Mouse (Mus musculus): Measurements from ENCODE around the gene Cmtm7. TPM values are rescaled to one million over a fixed set of nuclear protein-coding genes. Genes with fewer than 3 reads are reported as not detected.
A peak's percentile ranks its signal among the peaks of the same experiment; 100 is the strongest.

Cmtm7 gene
- polyA plus RNA-seq, 1 experiment = 237 TPM

GRCm38 (mm10) chr9:114821548-114822289 is 40.1 kb upstream of the Cmtm7 start:
- no peak for DNase-seq (ENCODE audit: low read depth in 1 of 2, low spot score in 2 of 2)
- no peaks in the 10 kb centered on the region for H3K36me3 ChIP-seq (ENCODE audit: control insufficient read depth, insufficient read depth, low read length)
- H3K27ac ChIP-seq (ENCODE audit: insufficient read depth, low read length) = no peak overlapping the region
- TF ChIP-seq POLR2A (IDR thresholded peaks at IDR 0.05; ENCODE audit: low read depth, low read length) (no peak), CTCF (IDR thresholded peaks at IDR 0.05; ENCODE audit: extremely low read depth, insufficient read depth, insufficient read length, insufficient replicate concordance) (no peak)
- H3K4me3 ChIP-seq (ENCODE audit: extremely low read depth, insufficient read depth, insufficient read length) = no peak overlapping the region
- WGBS = 86% methylated on average over 15 of the region's 15 CpGs
- H3K27me3 ChIP-seq (ENCODE audit: control insufficient read depth, insufficient read depth, low read length) = no peaks in the 10 kb centered on the region
- H3K4me1 ChIP-seq (ENCODE audit: control insufficient read depth, insufficient read depth, insufficient read length) = peaks cover 2% of the 10 kb centered on the region; the same call in 1 of the 2 replicates

- H3K4me1 ChIP-seq (ENCODE audit: control insufficient read depth, insufficient read depth, insufficient read length) = peaks cover 2% of the 10 kb centered on the region; the same call in 1 of the 2 replicates
- TF ChIP-seq CTCF (IDR thresholded peaks at IDR 0.05; ENCODE audit: extremely low read depth, insufficient read depth, insufficient read length, insufficient replicate concordance) = no peak
- TF ChIP-seq POLR2A (IDR thresholded peaks at IDR 0.05; ENCODE audit: low read depth, low read length) = no peak
- 89% methylated on average over 3 of the region's 3 CpGs for WGBS
- H3K36me3 ChIP-seq (ENCODE audit: control insufficient read depth, insufficient read depth, low read length) = no peaks in the 10 kb centered on the region
- DNase-seq (ENCODE audit: low read depth in 1 of 2, low spot score in 2 of 2) = no peak
- H3K27ac ChIP-seq (ENCODE audit: insufficient read depth, low read length) = no peak overlapping the region
- H3K27me3 ChIP-seq (ENCODE audit: control insufficient read depth, insufficient read depth, low read length) = no peaks in the 10 kb centered on the region
- H3K4me3 ChIP-seq (ENCODE audit: extremely low read depth, insufficient read depth, insufficient read length) = no peak overlapping the region
Observed at GRCm38 (mm10) chr9:114818918-114819317, 37.3 kb upstream of the Cmtm7 start.

DNA sequence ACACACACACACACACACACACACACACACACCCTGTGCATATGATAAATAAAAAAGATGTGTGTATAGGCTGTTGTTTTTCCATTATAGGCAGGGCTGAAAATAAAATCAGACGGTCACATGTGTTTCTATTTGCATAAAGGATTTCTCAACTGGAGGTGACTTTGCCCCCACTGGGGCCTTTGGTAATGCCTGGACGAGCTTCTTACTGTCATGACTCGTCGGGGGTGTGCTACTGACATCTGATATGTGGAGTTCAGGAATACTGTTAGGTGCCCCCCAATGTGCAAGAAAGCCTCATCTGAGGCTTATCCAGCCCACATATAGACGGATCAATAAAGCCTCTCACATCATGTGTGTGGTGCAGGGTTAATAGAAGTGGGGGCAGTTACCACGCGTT is 35.4 kb upstream of the Cmtm7 start:
- H3K4me3 ChIP-seq (ENCODE audit: extremely low read depth, insufficient read depth, insufficient read length) = no peak overlapping the region
- no peaks in the 10 kb centered on the region for H3K36me3 ChIP-seq (ENCODE audit: control insufficient read depth, insufficient read depth, low read length)
- no peak overlapping the region for H3K27ac ChIP-seq (ENCODE audit: insufficient read depth, low read length)
- DNase-seq (ENCODE audit: low read depth in 1 of 2, low spot score in 2 of 2) = no peak
- H3K27me3 ChIP-seq (ENCODE audit: control insufficient read depth, insufficient read depth, low read length) = no peaks in the 10 kb centered on the region
- no peak for TF ChIP-seq CTCF (IDR thresholded peaks at IDR 0.05; ENCODE audit: extremely low read depth, insufficient read depth, insufficient read length, insufficient replicate concordance)
- no peak for TF ChIP-seq POLR2A (IDR thresholded peaks at IDR 0.05; ENCODE audit: low read depth, low read length)
- WGBS = 63% methylated on average over 7 of the region's 7 CpGs
- H3K4me1 ChIP-seq (ENCODE audit: control insufficient read depth, insufficient read depth, insufficient read length) = peaks cover 7% of the 10 kb centered on the region; the same call in 1 of the 2 replicates

DNA sequence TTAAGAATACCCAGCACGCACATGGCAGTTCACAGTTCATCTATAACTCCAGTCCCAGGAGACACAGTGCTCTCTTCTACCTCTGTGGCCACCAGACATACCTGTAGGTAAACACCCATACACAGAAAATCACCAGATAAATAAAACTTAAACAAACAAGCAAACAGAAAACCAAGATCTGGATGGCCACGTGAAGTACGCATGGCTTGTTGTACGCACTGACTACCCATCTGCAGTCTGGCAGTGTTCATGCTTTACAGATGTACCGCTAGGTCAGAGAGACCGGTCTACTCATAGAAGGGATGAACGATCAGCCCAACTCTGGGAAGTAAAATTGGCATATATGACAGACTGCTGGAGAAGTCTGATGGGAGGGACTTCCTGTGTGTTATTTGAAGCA is 34.5 kb upstream of the Cmtm7 start:
- TF ChIP-seq POLR2A (IDR thresholded peaks at IDR 0.05; ENCODE audit: low read depth, low read length) (no peak), CTCF (IDR thresholded peaks at IDR 0.05; ENCODE audit: extremely low read depth, insufficient read depth, insufficient read length, insufficient replicate concordance) (no peak)
- Histone ChIP-seq H3K27me3 (ENCODE audit: control insufficient read depth, insufficient read depth, low read length) (no peaks in the 10 kb centered on the region), H3K36me3 (ENCODE audit: control insufficient read depth, insufficient read depth, low read length) (no peaks in the 10 kb centered on the region), H3K4me3 (ENCODE audit: extremely low read depth, insufficient read depth, insufficient read length) (no peak overlapping the region), H3K4me1 (ENCODE audit: control insufficient read depth, insufficient read depth, insufficient read length) (peaks cover 10% of the 10 kb centered on the region; the same call in 1 of the 2 replicates), H3K27ac (ENCODE audit: insufficient read depth, low read length) (no peak overlapping the region)
- DNase-seq (ENCODE audit: low read depth in 1 of 2, low spot score in 2 of 2) = no peak
- WGBS = 92% methylated on average over 7 of the region's 7 CpGs

DNA sequence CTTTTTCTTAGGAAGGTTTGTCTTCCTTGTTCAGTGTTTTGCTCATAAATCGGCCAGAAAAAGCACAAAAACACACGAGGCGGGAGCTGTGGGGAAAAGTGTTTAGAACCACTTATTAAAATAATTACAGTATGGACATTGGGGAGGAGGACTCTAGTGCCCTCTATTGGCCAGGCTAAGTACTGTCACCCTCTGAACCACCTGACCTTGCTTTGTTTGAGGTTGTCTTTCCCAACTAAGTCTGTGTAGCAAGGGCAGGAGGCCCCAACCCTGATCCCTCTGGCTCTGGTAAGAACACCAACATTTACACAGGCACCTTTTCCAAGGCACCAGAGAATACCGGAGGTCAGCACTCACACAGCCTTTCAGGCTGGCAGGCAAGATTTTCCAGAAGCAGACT is 33.7 kb upstream of the Cmtm7 start:
- TF ChIP-seq CTCF (IDR thresholded peaks at IDR 0.05; ENCODE audit: extremely low read depth, insufficient read depth, insufficient read length, insufficient replicate concordance) = peak; percentile 69; the same call in 1 of the 2 replicates
- TF ChIP-seq POLR2A (IDR thresholded peaks at IDR 0.05; ENCODE audit: low read depth, low read length) = no peak
- WGBS = 31% methylated on average over 4 of the region's 4 CpGs
- Histone ChIP-seq H3K36me3 (ENCODE audit: control insufficient read depth, insufficient read depth, low read length) (no peaks in the 10 kb centered on the region), H3K4me3 (ENCODE audit: extremely low read depth, insufficient read depth, insufficient read length) (no peak overlapping the region), H3K4me1 (ENCODE audit: control insufficient read depth, insufficient read depth, insufficient read length) (peaks cover 14% of the 10 kb centered on the region; the same call in 1 of the 2 replicates), H3K27ac (ENCODE audit: insufficient read depth, low read length) (no peak overlapping the region), H3K27me3 (ENCODE audit: control insufficient read depth, insufficient read depth, low read length) (no peaks in the 10 kb centered on the region)
- peak; percentile 44 to 49 for DNase-seq (ENCODE audit: low read depth in 1 of 2, low spot score in 2 of 2)

GRCm38 (mm10) chr9:114812001-114812400 is 30.3 kb upstream of the Cmtm7 start:
- no peak for TF ChIP-seq POLR2A (IDR thresholded peaks at IDR 0.05; ENCODE audit: low read depth, low read length)
- TF ChIP-seq CTCF (IDR thresholded peaks at IDR 0.05; ENCODE audit: extremely low read depth, insufficient read depth, insufficient read length, insufficient replicate concordance) = no peak
- DNase-seq (ENCODE audit: low read depth in 1 of 2, low spot score in 2 of 2) = peak; percentile 39 to 46
- H3K4me1 ChIP-seq (ENCODE audit: control insufficient read depth, insufficient read depth, insufficient read length) = peaks cover 13% of the 10 kb centered on the region; the same call in 1 of the 2 replicates
- no peak overlapping the region for H3K4me3 ChIP-seq (ENCODE audit: extremely low read depth, insufficient read depth, insufficient read length)
- WGBS = 40% methylated on average over 4 of the region's 4 CpGs
- H3K27ac ChIP-seq (ENCODE audit: insufficient read depth, low read length) = no peak overlapping the region
- H3K27me3 ChIP-seq (ENCODE audit: control insufficient read depth, insufficient read depth, low read length) = no peaks in the 10 kb centered on the region
- no peaks in the 10 kb centered on the region for H3K36me3 ChIP-seq (ENCODE audit: control insufficient read depth, insufficient read depth, low read length)

DNA sequence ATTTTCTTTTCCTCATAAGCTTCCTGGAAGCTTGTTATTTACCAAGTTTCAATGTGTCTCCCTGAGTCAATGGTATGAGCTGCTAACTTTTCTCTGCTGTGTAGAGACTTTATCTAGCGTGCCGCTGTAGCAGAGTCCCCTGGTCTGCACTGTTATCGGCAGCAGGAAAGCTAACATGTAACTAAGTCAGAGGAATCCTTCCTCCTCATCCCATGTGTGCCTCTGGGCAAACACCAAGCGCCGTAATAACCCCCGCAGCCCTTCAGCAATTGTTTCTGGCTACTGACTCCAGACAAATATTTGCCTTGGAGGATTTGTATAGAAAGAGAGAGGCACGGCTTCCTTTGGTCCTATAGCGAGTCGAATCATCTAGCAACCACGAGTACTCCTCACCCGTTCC is 29.2 kb upstream of the Cmtm7 start:
- 61% methylated on average over 11 of the region's 11 CpGs for WGBS

More for the DNA sequence above, 29.2 kb upstream of the Cmtm7 start:
- DNase-seq (ENCODE audit: low read depth in 1 of 2, low spot score in 2 of 2) = no peak
- peaks cover 13% of the 10 kb centered on the region; the same call in 1 of the 2 replicates for H3K4me1 ChIP-seq (ENCODE audit: control insufficient read depth, insufficient read depth, insufficient read length)
- H3K36me3 ChIP-seq (ENCODE audit: control insufficient read depth, insufficient read depth, low read length) = no peaks in the 10 kb centered on the region
- TF ChIP-seq POLR2A (IDR thresholded peaks at IDR 0.05; ENCODE audit: low read depth, low read length) (no peak), CTCF (IDR thresholded peaks at IDR 0.05; ENCODE audit: extremely low read depth, insufficient read depth, insufficient read length, insufficient replicate concordance) (no peak)
- no peaks in the 10 kb centered on the region for H3K27me3 ChIP-seq (ENCODE audit: control insufficient read depth, insufficient read depth, low read length)
- H3K27ac ChIP-seq (ENCODE audit: insufficient read depth, low read length) = no peak overlapping the region
- no peak overlapping the region for H3K4me3 ChIP-seq (ENCODE audit: extremely low read depth, insufficient read depth, insufficient read length)
